Mouse (Mus musculus): ENCODE measurements at regions not wholly inside any gene's neighbourhood (a gene's known extent, or its start where the extent isn't known, plus 50 kb on each side); places are given as distances from the start of the nearest gene placed in this dataset.
"Not testable (repeated sequence)": the region's sequence is repeated elsewhere in the genome, so short reads cannot be mapped to it uniquely, and the experiment has no call there.

- CTCF ChIA-PET = no interaction called here
- POLR2A ChIA-PET = no interaction called here
Measured at GRCm38 (mm10) chr11:12589757-12590373, 125.1 kb upstream of the Cobl start.

GRCm38 (mm10) chr11:12584851-12585680 is 120.3 kb upstream of the Cobl start:
- CTCF ChIA-PET, POLR2A ChIA-PET: not testable (repeated sequence)

DNA sequence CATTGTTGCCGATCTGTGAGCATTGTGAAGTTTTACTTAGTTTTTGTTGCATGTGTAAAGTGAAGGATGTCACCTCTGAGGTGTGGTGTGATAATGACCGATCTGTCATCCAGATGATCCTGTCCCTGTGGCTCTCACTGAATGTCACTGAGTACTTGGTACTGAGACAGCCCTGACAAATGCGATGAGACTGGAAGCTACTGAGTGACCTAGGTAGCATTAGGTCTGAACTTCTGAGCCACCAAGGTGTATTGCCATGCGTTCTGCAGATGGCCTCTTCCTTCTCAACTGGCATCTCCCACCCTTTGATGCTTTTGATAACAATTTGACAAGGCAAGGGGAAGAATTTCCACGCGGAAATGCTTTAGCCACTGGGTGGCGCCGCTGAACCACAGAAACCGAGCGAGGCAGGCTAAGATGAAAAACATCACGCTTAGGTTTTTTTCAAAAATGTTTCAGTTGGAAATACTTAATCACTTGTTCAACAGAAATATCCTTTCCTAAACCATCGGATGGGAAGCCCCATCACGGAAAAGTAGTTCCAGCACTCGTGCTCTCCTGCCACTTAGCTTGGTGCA is 114.3 kb upstream of the Cobl start:
- POLR2A ChIA-PET = no interaction called here
- CTCF ChIA-PET = no interaction called here

- CTCF ChIA-PET = interaction anchor here in 3 of 4 experiments (1.2 to 1.8 kb wide), 3 partner anchors 186 to 739 kb away, joined by 4 to 5 read pairs (median 5); no protein-coding TSS in a partner anchor
- POLR2A ChIA-PET = no interaction called here
Measured at GRCm38 (mm10) chr11:12559663-12560062, 94.9 kb upstream of the Cobl start.

DNA sequence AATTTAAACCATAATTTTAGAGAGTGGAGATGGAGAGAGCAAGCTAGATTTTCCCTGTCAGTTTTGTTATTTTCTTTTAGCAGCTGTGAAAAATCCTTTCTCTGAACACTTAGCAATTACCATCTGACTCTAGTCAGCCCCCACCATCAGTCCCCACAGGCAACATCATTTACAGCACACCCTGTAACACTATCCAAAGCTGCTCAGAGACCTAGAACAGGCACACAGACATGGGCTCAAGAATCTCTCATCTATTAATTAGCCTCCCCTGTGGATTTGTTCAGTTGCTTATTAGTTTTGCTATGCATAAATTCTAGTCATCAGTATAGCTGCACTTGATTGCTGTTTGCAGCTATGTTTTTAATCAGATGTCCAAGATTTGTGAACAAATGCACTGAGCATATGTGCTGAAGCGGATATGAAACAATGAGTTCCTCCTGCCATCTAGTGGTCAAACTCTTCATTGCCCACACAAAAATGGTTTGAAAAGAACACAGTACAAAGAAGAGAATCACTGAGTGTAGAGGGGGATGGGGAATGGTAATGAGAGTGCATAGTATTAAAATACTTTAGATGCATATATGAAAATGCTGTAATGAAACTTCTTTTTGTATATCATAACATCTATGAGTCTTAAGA is 94.4 kb upstream of the Cobl start:
- POLR2A ChIA-PET = no interaction called here
- CTCF ChIA-PET = interaction anchor here (0.5 to 1.8 kb wide), 9 partner anchors 25 to 772 kb away, joined by 3 to 7 read pairs (median 4); no protein-coding TSS in a partner anchor

GRCm38 (mm10) chr11:12558176-12558575 is 93.4 kb upstream of the Cobl start:
- CTCF ChIA-PET = interaction anchor here in 3 of 4 experiments (0.5 to 1.8 kb wide), 8 partner anchors 185 to 1325 kb away, joined by 3 to 6 read pairs (median 4); no protein-coding TSS in a partner anchor
- POLR2A ChIA-PET = interaction anchor here in 1 of 4 experiments (0.5 kb wide), 1 partner anchor 20 kb away, joined by 4 read pairs; no protein-coding TSS in a partner anchor

DNA sequence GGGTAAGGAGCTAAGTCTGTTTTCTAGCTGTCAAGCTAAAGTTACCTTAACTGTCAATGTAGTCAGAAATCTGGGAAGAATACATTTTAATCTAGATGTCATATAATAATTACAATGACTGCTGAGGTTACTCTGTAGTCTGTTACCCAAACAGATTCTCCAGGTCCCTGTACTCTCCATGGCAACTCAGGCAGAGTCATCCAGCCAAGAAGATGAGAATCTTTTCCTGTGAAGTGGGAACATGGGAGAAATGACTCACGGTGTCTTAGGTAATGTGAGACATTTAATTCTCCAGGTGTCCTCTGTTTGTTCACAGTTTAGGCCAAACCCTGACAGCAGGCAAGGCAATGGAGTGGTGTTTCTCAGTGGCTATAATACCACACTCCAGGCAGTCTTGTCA is 81.0 kb upstream of the Cobl start:
- POLR2A ChIA-PET = no interaction called here
- CTCF ChIA-PET = interaction anchor here in 2 of 4 experiments (0.7 to 1.4 kb wide), 2 partner anchors 172 to 292 kb away, joined by 3 read pairs; no protein-coding TSS in a partner anchor

GRCm38 (mm10) chr11:12543042-12543441 is 78.3 kb upstream of the Cobl start:
- POLR2A ChIA-PET = no interaction called here
- CTCF ChIA-PET = interaction anchor here in 3 of 4 experiments (0.6 to 1.4 kb wide), 5 partner anchors 11 to 721 kb away, joined by 3 to 4 read pairs (median 3); no protein-coding TSS in a partner anchor

GRCm38 (mm10) chr11:12540333-12540870 is 75.6 kb upstream of the Cobl start:
- CTCF ChIA-PET = interaction anchor here in 3 of 4 experiments (0.5 to 1.8 kb wide), 12 partner anchors 39 to 983 kb away, joined by 3 to 8 read pairs (median 3); no protein-coding TSS in a partner anchor
- POLR2A ChIA-PET = no interaction called here

- CTCF ChIA-PET = interaction anchor here in 1 of 4 experiments (1.4 kb wide), 1 partner anchor 162 kb away, joined by 3 read pairs; no protein-coding TSS in a partner anchor
- POLR2A ChIA-PET = no interaction called here
Measured at GRCm38 (mm10) chr11:12535063-12535462, 70.3 kb upstream of the Cobl start.

- ChIA-PET POLR2A (interaction anchor here (0.5 to 1.9 kb wide), 12 partner anchors 11 to 629 kb away, joined by 3 to 5 read pairs (median 3); no protein-coding TSS in a partner anchor), CTCF (interaction anchor here (0.6 to 2.6 kb wide), 18 partner anchors 16 to 744 kb away, joined by 3 to 27 read pairs (median 3); no protein-coding TSS in a partner anchor)
Measured at GRCm38 (mm10) chr11:12532288-12532687, 67.5 kb upstream of the Cobl start.

- POLR2A ChIA-PET = interaction anchor here in 2 of 4 experiments (0.6 to 0.9 kb wide), 4 partner anchors 53 to 208 kb away, joined by 3 to 6 read pairs (median 4); no protein-coding TSS in a partner anchor
- CTCF ChIA-PET = not testable (repeated sequence)
Measured at GRCm38 (mm10) chr11:12522063-12522462, 57.3 kb upstream of the Cobl start.

DNA sequence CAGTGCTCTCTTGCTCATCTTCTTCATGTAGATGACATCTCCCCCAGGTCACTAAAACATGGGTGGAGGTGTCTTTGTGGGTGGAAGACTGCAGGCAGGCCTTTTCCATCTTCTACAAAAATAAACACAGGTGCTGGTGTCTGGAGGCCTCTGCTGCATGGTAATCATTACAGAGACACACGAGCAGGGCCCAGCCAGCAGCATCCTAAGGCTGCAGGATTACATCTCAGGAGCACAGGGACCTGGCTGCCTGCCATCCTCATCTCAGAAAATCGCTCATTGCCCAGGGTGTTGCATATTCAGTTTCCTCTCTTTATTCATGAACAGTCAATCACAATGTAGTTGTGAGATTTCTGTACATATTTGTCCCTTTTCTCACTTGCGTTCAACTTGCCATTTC is 56.5 kb upstream of the Cobl start:
- ChIA-PET CTCF (no interaction called here), POLR2A (interaction anchor here in 1 of 4 experiments (0.6 to 0.9 kb wide), 2 partner anchors 11 to 94 kb away, joined by 3 read pairs; no protein-coding TSS in a partner anchor)

DNA sequence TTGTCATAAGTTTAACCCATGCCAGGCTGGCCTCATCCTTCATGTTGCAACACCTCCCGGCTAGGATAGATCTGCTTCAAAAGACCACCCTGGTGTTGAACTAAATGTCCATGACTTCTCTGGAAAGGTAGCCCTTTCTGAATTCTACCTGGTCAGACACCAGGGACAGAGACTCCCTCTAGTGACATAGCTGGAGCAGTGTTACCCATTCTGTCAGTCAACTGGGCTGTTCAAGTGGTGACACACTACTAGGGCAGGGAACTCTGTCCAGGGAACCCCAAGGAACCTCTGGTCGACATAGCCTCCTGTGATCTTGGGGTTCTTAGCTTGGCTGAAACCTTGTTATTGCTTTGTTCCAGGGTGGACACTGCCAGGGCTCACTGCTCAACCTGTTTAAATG is 51.6 kb upstream of the Cobl start:
- ChIA-PET POLR2A (interaction anchor here (0.6 to 1.7 kb wide), 7 partner anchors 12 to 56 kb away, joined by 3 to 7 read pairs (median 3); partner anchors contain the start of gene Cobl (in 1 of the 4)), CTCF (interaction anchor here in 1 of 4 experiments (0.8 to 1.7 kb wide), 4 partner anchors 10 to 143 kb away, joined by 3 to 4 read pairs (median 3); no protein-coding TSS in a partner anchor)

Data from embryonic stem cell, embryonic (primary cell).